Mouse (Mus musculus) granulocyte monocyte progenitor cell, adult 5-6 weeks (primary cell): Measurements from ENCODE around the gene Paqr5. TPM values are rescaled to one million over a fixed set of nuclear protein-coding genes. Genes with fewer than 3 reads are reported as not detected.

Experiments used
- ATAC-seq: replicated peaks from 2 replicates; pipeline ENCODE4 v1.8.0; 2016; ENCODE audit warnings: mild to moderate bottlenecking, moderate TSS enrichment, inconsistent platforms; ENCODE audit not compliant: poor library complexity, severe bottlenecking
- total RNA-seq, 2 experiments: library from RNA; stranded (forward) in 1 of 2; stranded (reverse) in 1 of 2; fragments of 200-712, 200-1000 nt in 1 of 2; fragments of >200 nt in 1 of 2; fragmentation: Nextera tagmentation in 1 of 2; gene quantifications; 2 replicates each; pipeline ENCODE4 v1.2.3; 2014 to 2017

Gene Paqr5
- total RNA-seq, 2 experiments from 2014 or later = 0.21 TPM; not detected in 1

DNA sequence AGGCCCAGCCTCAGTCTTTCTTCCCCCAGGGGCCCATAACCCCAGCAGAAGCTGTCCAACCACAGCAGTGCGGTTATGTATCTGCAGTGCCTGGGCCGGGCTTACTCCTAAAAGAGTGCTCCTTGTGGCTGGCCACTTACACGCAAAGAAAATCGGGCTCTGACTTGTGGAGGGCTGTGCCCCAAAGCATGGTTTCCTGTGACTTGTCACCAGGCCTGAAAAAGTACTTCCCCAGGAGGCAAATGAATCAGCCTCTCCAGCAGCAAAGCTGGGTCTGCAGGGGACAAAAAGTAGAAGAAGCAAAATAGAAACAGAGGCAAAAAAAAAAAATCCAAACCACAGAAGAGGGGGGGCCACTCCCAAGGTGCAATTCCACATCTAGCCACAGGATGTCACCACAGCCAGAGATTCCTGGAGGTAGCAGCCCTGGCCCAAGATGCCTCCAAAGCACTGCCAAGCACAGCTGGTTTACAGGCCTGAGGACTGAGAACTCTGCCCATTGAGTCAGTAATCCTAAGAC is 61.2 kb downstream of the Paqr5 start:
- peak; percentile 77 for ATAC-seq

GRCm38 (mm10) chr9:61963356-61963755 is 63.3 kb downstream of the Paqr5 start:
- peak; percentile 41 for ATAC-seq

DNA sequence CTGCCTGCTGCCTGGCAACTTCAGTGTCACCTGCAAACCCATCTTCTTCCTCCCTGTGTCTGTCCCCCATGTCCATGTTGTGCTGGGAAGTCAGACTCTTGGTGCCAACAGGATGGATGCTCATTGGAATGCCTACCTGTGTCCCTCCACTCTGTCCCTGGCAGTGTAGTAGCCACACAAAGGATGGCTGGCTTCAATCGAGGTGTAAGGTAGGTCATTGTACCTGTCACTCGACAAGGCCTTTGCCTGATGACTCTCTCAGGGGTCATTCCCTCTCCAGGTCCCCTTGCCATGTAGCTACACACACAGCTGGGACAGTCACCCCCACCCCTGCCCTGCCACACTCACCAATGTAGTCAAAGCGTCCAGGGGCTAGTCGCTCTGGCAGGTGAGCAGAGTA is 65.5 kb downstream of the Paqr5 start:
- ATAC-seq = no peak

- ATAC-seq = peak; percentile 13
Measured at GRCm38 (mm10) chr9:61960753-61961152, 65.9 kb downstream of the Paqr5 start.

DNA sequence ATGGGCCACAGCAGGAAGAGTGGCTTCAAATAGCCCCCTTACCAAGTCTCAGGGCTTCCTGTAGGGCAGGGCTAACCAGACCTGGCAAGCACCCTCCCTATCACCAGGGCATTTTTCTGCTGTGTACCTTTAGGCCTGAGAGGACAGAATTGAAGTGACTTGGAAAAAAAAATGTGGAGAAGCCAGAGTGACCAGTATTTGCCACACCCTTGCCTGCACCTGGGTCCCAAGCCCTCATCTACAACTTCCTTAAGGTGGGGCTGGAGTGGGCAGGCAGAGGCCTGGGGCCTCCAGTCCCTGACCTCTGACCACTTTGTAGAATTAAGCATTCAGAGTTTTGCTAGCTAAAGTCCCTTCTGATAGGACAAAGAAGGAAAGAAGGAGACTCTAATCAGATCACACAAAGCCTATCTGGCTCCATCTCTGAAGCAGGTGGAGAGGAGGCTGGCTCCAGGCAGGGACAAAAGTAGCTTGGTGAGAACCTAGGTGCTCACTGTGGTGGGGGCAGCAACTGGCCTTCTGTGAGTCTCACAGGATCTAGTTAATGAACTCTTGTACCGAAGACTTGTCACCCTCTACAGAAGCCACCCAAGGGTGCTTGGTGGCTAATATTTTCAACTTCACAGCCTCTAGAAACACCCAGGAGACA is 66.6 kb downstream of the Paqr5 start:
- ATAC-seq = no peak

- ATAC-seq = peak; percentile 76
Measured at GRCm38 (mm10) chr9:61954707-61955106, 71.9 kb downstream of the Paqr5 start.

DNA sequence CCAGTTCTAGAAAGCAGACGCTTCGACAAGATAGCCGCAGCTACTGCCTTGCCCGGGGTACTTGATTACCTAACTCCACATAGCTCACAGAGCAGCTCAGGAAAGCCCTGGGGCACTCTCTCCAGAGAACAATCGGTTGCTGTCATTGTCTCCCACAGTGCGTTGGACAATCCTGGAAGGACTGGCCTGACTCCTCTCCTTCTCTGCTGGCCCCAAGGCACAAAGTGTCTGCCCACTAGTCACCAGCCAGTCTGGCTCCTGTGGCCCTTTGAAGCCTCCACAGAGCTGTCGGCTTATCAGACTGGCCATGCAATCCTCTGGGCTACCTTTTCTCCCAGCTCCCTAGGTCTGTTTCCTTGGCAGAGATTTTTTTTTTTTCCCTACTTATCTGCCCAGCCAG is 74.4 kb downstream of the Paqr5 start:
- ATAC-seq = no peak

GRCm38 (mm10) chr9:61947402-61948346 is 79.0 kb downstream of the Paqr5 start:
- peak; percentile 85 for ATAC-seq

DNA sequence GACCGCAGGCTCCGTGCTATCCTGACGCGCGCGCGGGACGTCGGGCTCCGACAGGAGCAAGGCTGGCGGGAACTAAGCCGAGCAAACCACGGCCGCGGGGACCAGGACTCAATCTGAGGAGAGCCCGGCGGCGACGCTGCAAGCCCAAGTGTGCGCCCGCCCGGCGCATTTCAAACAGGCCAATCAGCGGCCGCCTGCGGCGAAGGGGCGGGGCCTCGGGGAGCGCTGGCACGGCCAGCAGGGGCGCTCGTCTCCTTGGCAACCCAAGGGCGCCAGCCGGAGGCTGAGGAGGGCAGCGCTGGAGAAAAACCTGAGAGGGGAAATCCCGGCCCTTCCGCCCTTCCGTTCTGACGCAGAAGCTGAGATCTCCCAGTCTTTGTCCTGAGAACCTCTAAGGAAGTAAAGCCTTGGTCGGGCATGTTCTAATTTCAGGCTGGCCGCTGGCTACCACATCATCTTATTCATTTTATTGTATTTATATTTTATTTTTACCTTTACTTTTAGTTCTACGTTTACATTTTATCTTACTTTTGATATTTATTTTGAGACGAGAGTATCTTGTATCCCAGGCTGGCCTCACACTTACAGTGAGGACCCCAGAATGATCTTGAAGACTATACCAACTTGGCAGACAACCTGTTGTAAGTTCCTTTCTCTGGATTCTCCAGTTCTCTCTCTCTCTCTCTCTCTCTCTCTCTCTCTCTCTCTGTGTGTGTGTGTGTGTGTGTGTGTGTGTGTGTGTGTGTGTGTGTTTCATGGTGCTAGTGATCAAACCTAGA is 79.8 kb downstream of the Paqr5 start, which contains the start of gene Kif23:
Kif23 (minus strand) TSS at position 152 of the 779 bp plus-strand sequence.
- peak; percentile 87 for ATAC-seq

DNA sequence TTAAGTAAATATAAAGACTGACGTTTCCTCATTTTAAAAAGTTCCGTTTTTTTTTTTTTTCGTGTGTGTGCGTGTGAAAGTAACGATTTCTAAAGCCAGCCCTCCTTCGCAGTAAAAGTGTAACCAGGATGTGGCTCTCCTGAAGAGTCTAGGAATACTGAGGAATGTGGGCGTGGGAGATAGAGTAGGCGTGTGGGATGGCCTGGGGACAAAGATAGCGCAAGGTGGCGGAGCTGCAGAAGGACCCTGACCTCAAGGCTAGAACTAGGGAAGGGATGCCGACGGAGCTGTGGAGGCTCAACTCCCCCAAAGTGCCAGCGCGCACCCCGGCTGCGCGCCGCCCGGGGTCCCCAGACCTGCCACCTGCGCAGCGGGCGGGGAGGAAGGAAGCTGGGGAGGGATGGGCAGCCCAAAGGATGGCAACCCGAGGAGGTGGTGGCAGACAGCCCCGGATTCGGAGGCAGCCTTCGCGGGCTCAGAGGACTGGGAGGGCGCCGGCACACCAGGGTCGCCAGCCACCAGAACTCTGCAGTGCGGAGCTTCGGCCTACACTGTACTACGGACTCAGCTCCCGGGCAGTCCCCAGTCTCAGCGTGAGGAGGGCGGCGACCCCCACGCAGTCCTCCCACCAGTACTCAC is 80.6 kb downstream of the Paqr5 start:
- peak; percentile 14 for ATAC-seq

DNA sequence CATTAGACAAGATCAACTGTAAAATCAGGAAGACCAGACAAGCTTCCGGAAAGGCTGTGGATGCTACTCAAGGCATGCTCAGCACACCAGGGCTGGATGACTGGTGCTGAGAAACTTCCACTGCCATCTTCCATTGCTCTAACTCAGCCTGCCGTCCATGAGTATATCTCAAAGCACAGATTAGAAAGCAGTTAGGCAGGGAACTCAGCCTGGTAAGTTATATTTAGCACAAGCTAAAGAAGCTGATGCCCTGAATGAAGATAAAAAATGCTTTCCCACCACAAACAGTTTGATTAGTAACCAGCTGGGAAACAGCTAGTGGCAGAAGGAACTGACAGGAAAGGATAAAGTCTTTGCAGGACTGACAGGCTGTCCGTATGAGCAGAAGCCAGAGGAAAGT is 85.6 kb downstream of the Paqr5 start:
- no peak for ATAC-seq

DNA sequence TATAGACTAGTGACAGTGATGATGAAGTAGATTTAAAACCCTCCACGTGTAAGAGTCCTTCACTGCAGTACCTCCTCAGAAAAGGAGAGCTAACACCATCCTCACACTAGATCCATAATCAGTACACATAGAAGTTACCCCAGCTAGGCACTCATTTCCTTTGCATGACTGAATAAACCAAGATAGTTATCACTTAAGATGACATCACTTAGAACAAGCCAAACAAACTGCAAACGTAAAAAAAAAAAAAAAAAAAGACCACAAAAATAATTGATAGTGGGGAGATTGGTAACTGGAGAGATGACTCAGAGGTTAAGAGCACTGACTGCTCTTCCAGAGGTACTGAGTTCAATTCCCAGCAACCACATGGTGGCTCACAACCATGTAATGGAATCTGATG is 93.3 kb downstream of the Paqr5 start:
- no peak for ATAC-seq

DNA sequence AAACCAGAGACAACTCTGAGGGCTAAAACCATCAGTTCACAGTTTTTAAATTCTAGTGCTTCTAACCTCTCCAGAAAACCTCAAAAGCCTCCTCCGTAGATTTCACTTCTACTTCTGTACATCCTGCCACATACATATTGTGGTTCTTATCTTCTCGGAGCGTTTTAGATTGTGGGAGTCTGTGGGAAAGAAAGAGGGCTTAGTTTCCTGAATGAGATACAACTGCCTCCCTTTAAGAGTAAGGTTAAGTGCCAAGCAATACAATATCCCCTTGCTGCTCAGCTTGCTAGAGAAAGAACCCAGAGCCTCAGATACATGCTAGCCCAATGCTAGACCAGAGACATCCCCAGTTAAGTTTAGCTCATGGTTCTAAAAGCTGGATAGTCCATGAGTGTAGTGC is 94.6 kb downstream of the Paqr5 start:
- ATAC-seq = peak; percentile 33

- peak; percentile 77 for ATAC-seq
Measured at GRCm38 (mm10) chr9:61925086-61925660, 101.5 kb downstream of the Paqr5 start.

- no peak for ATAC-seq
Measured at GRCm38 (mm10) chr9:61920331-61920730, 106.3 kb downstream of the Paqr5 start.

GRCm38 (mm10) chr9:61919464-61919863 is 107.2 kb downstream of the Paqr5 start:
- peak; percentile 35 for ATAC-seq

DNA sequence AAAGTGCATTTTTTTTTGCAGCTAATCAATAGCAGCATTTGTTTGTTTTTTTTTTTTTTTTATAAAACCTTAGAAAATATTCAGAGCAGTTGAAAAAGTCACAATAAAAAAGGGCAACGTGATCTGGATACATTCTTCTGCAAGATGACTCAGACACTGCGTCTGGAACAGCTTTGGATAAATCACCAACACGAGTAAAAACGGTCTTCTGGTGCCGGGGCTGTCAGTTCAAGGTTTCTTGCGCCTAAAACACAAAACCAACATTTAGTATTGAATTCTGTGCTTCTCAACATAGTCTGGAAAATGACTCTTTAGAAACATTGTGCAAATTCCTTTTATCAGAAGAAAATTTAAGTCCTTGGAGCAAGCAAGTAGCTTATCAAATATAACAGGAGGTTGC is 109.2 kb downstream of the Paqr5 start:
- ATAC-seq = no peak

DNA sequence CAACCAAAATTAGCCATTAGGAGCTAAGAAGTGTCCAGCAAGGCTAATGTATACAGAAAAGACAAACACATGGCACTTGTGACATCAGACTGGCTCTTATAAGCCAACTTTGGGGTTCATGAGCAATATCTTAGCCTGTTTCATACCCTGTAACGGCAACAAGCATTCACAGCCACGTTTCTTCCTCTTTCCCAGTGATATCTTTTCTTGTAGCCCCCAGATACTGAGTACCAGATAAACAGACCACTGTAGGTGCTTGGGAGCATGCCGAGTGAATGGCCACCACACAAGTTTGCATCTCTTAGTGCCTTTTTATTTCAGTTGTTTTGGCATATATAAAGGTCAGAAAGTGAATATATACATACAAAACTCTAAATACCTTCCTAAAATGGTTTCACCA is 109.7 kb downstream of the Paqr5 start:
- no peak for ATAC-seq

- ATAC-seq = no peak
Measured at GRCm38 (mm10) chr9:61915393-61916005, 111.2 kb downstream of the Paqr5 start.
